Mouse (Mus musculus): ENCODE data around the gene Ilf3.

- TF ChIP-seq CTCF (IDR thresholded peaks at IDR 0.05) (no peak), POLR2A (IDR thresholded peaks at IDR 0.05; ENCODE audit: insufficient read depth, low read depth, low read length) (no peak), EP300 (IDR thresholded peaks at IDR 0.05; ENCODE audit: insufficient read depth, low read depth, low read length) (no peak)
These were observed 41.0 kb downstream of the Ilf3 start for GRCm38 (mm10) chr9:21408624-21409023.

All from heart, adult 2 months (tissue).